ENCODE assay signal across 7 mouse cellular contexts in the genomic region with DNA sequence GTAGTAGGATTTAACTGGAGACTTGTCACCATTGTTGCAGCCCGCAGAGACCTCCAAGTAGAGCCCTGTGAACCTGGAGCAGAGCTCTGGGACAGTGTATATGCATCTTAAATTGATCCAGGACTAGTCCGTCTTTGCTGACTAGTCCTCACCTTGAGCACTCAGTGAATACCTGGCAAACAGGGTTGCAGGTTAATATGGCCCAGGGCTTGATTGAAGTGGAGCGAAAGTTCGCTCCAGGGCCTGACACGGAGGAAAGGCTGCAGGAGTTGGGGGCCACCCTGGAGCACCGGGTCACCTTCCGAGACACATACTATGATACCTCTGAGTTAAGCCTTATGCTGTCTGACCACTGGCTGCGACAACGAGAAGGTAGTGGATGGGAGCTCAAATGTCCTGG. TPM values are rescaled to one million over a fixed set of nuclear protein-coding genes. Genes with fewer than 3 reads are reported as not detected.
DNase-seq lines count a peak whose midpoint lies in the region; ATAC-seq and TF ChIP-seq lines count a peak whose summit lies in the region.

No protein-coding gene starts in this region.

- no peak for TF ChIP-seq POLR2A in lung, adult 2 months (IDR thresholded peaks at IDR 0.05; ENCODE audit: borderline replicate concordance, extremely low read depth, low read depth, low read length)

- H3K27ac ChIP-seq in embryonic facial prominence, embryonic 15.5 days (replicated peaks): peak overlapping the region; percentile 78; the same call in 1 of the 2 replicates
- H3K27ac ChIP-seq in intestine, postnatal 0 days (ENCODE audit: low read depth, low read length): peak overlapping the region; percentile 51
- H3K27ac ChIP-seq in neural tube, embryonic 15.5 days (replicated peaks): peak overlapping the region; percentile 94

- peak overlapping the region; percentile 66 for H3K4me2 ChIP-seq in embryonic facial prominence, embryonic 15.5 days (replicated peaks)
- peak overlapping the region; percentile 69 for H3K4me2 ChIP-seq in intestine, postnatal 0 days (replicated peaks; ENCODE audit: low read depth)
- peak overlapping the region; percentile 78 for H3K4me2 ChIP-seq in neural tube, embryonic 15.5 days

- peaks cover 16% of the 10 kb centered on the region for H3K36me3 ChIP-seq in embryonic facial prominence, embryonic 15.5 days
- peaks cover 20% of the 10 kb centered on the region for H3K36me3 ChIP-seq in intestine, postnatal 0 days (ENCODE audit: control insufficient read depth, insufficient read depth)
- H3K36me3 ChIP-seq in neural tube, embryonic 15.5 days: peaks cover 13% of the 10 kb centered on the region; the same call in 1 of the 2 replicates

- H3K9ac ChIP-seq in embryonic facial prominence, embryonic 15.5 days: peak overlapping the region; percentile 68
- peak overlapping the region; percentile 73 for H3K9ac ChIP-seq in intestine, postnatal 0 days (ENCODE audit: low read depth, low read length)
- H3K9ac ChIP-seq in neural tube, embryonic 15.5 days (replicated peaks): peak overlapping the region; percentile 70

- no peak for ATAC-seq in embryonic facial prominence, embryonic 15.5 days (ENCODE audit: insufficient number of reproducible peaks, low FRiP score, low TSS enrichment, low read depth)
- peak; percentile 6; the same call in 1 of the 2 replicates for ATAC-seq in intestine, postnatal 0 days
- ATAC-seq in neural tube, embryonic 15.5 days (ENCODE audit: low FRiP score): no peak

- TF ChIP-seq CTCF in lung, adult 2 months (IDR thresholded peaks at IDR 0.05; ENCODE audit: insufficient read depth, low read length): no peak
- TF ChIP-seq CTCF in intestine, postnatal 0 days (IDR thresholded peaks at IDR 0.05; ENCODE audit: low read depth): no peak

- H3K9me3 ChIP-seq in embryonic facial prominence, embryonic 15.5 days (replicated peaks): no peaks in the 10 kb centered on the region
- no peaks in the 10 kb centered on the region for H3K9me3 ChIP-seq in intestine, postnatal 0 days (ENCODE audit: control insufficient read depth)
- no peaks in the 10 kb centered on the region for H3K9me3 ChIP-seq in neural tube, embryonic 15.5 days (replicated peaks)

- DNase-seq in lung, adult 2 months: no peak
- no peak for DNase-seq in lung, postnatal 10 days
- no peak for DNase-seq in frontal cortex, postnatal 14 days (ENCODE audit: low spot score in 2 of 2)
- no peak for DNase-seq in gastrocnemius, postnatal 10 days

- 48% methylated on average over 9 of the region's 9 CpGs for WGBS in lung, adult 2 months
- WGBS in embryonic facial prominence, embryonic 15.5 days: 52% methylated on average over 9 of the region's 9 CpGs
- 31% methylated on average over 9 of the region's 9 CpGs for WGBS in intestine, postnatal 0 days
- 53% methylated on average over 9 of the region's 9 CpGs for WGBS in neural tube, embryonic 15.5 days

- peaks cover 2% of the 10 kb centered on the region for H3K4me1 ChIP-seq in lung, adult 2 months (ENCODE audit: control insufficient read depth, insufficient read depth, low read length)
- peaks cover 36% of the 10 kb centered on the region for H3K4me1 ChIP-seq in embryonic facial prominence, embryonic 15.5 days
- H3K4me1 ChIP-seq in intestine, postnatal 0 days (replicated peaks; ENCODE audit: control insufficient read depth, insufficient read depth, low read length): 0 out of 2 replicates have a peak, but pooled peaks cover 6% of the 10 kb centered on the region
- H3K4me1 ChIP-seq in neural tube, embryonic 15.5 days: peaks cover 54% of the 10 kb centered on the region

- H3K4me3 ChIP-seq in lung, adult 2 months (replicated peaks; ENCODE audit: extremely low read depth, low read depth, low read length): peak overlapping the region; percentile 87
- peak overlapping the region; percentile 80 for H3K4me3 ChIP-seq in embryonic facial prominence, embryonic 15.5 days (replicated peaks)
- peak overlapping the region; percentile 66 for H3K4me3 ChIP-seq in intestine, postnatal 0 days (ENCODE audit: low read depth, low read length)
- peak overlapping the region; percentile 60 for H3K4me3 ChIP-seq in neural tube, embryonic 15.5 days (replicated peaks)

- no peaks in the 10 kb centered on the region for H3K27me3 ChIP-seq in embryonic facial prominence, embryonic 15.5 days
- H3K27me3 ChIP-seq in intestine, postnatal 0 days (replicated peaks; ENCODE audit: control insufficient read depth, insufficient read depth, low read length): no peaks in the 10 kb centered on the region
- H3K27me3 ChIP-seq in neural tube, embryonic 15.5 days (replicated peaks): no peaks in the 10 kb centered on the region

RNA-seq across cellular contexts. Expression of a gene that starts 0.7 kb away (rescaled TPM):
- 5.2 and 9.2 TPM in 2 replicates for polyA plus RNA-seq in lung, adult 2 months (2012; rRNA removed)
- polyA plus RNA-seq in embryonic facial prominence, embryonic 15.5 days (2015; fragmentation: Nextera tagmentation; extraction: Ambion mirVana): 21.5 and 22.4 TPM in 2 replicates
- polyA plus RNA-seq in intestine, postnatal 0 days (2015; fragmentation: Nextera tagmentation; extraction: Ambion mirVana): 7.5 and 8.8 TPM in 2 replicates
- polyA plus RNA-seq in neural tube, embryonic 15.5 days (2015; fragmentation: Nextera tagmentation; extraction: Ambion mirVana): 27.9 and 31.6 TPM in 2 replicates
- 10 to 100 TPM; 12.8 to 13.9 TPM for total RNA-seq in gastrocnemius, postnatal 10 days (2021)

RNA-seq across cellular contexts. Expression of a gene that starts 3.1 kb away (rescaled TPM):
- 1.7 and 2.3 TPM in 2 replicates for polyA plus RNA-seq in lung, adult 2 months (2012; rRNA removed)
- polyA plus RNA-seq in embryonic facial prominence, embryonic 15.5 days (2015; fragmentation: Nextera tagmentation; extraction: Ambion mirVana): 4.2 and 5.0 TPM in 2 replicates
- 0.87 and 1.1 TPM in 2 replicates for polyA plus RNA-seq in intestine, postnatal 0 days (2015; fragmentation: Nextera tagmentation; extraction: Ambion mirVana)
- polyA plus RNA-seq in neural tube, embryonic 15.5 days (2015; fragmentation: Nextera tagmentation; extraction: Ambion mirVana): 20.3 and 24.5 TPM in 2 replicates
- total RNA-seq in gastrocnemius, postnatal 10 days (2021): 1 to 10 TPM; 1.8 to 3.0 TPM

RNA-seq across cellular contexts. Expression of a gene that starts 11.1 kb away (rescaled TPM):
- 23.8 and 30.8 TPM in 2 replicates for polyA plus RNA-seq in lung, adult 2 months (2012; rRNA removed)
- 25.5 and 29.1 TPM in 2 replicates for polyA plus RNA-seq in embryonic facial prominence, embryonic 15.5 days (2015; fragmentation: Nextera tagmentation; extraction: Ambion mirVana)
- 75.3 and 81.5 TPM in 2 replicates for polyA plus RNA-seq in intestine, postnatal 0 days (2015; fragmentation: Nextera tagmentation; extraction: Ambion mirVana)
- 6.2 and 12.4 TPM in 2 replicates for polyA plus RNA-seq in neural tube, embryonic 15.5 days (2015; fragmentation: Nextera tagmentation; extraction: Ambion mirVana)
- 1 to 10 TPM; 4.6 to 5.0 TPM for total RNA-seq in gastrocnemius, postnatal 10 days (2021)

RNA-seq across cellular contexts. Expression of a gene that starts 21.5 kb away (rescaled TPM):
- 0.32 and 0.43 TPM in 2 replicates for polyA plus RNA-seq in lung, adult 2 months (2012; rRNA removed)
- polyA plus RNA-seq in embryonic facial prominence, embryonic 15.5 days (2015; fragmentation: Nextera tagmentation; extraction: Ambion mirVana): 3.0 and 3.6 TPM in 2 replicates
- polyA plus RNA-seq in intestine, postnatal 0 days (2015; fragmentation: Nextera tagmentation; extraction: Ambion mirVana): 0.90 and 0.93 TPM in 2 replicates
- polyA plus RNA-seq in neural tube, embryonic 15.5 days (2015; fragmentation: Nextera tagmentation; extraction: Ambion mirVana): 30.6 and 37.0 TPM in 2 replicates
- 1 to 10 TPM; 1.5 to 1.6 TPM for total RNA-seq in gastrocnemius, postnatal 10 days (2021)
